Mouse (Mus musculus): ENCODE measurements at regions not wholly inside any gene's neighbourhood (a gene's known extent, or its start where the extent isn't known, plus 50 kb on each side); places are given as distances from the start of the nearest gene placed in this dataset.

DNA sequence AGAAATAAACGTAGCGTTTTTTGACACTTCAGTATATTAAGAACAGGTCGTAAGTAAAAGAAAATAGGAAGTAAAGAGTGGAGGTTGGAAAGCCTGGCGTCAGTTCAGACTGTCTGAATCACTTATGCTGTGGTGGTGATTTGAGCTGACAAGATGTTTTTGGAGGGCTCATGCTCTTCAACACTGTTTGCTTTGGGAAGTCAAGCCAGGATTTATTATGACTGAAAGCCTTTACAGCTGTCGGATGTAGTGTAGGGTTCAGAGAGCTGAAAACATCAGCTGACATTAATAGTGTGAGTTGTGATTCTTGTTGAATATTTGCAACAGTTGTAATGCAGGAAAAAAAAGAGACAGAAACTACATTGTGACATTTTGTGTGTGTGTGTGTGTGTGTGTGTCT, 1062.9 kb upstream of the 4930412O13Rik start:
- H3K36me3 ChIP-seq (ENCODE audit: control insufficient read depth, insufficient read depth, low read length) = no peaks in the 10 kb centered on the region
- H3K9me3 ChIP-seq (ENCODE audit: control insufficient read depth, low read length) = no peaks in the 10 kb centered on the region
- no peak overlapping the region for H3K4me2 ChIP-seq (ENCODE audit: low read depth, low read length)
- H3K9ac ChIP-seq (ENCODE audit: low read length) = no peak overlapping the region
- H3K27me3 ChIP-seq (ENCODE audit: control insufficient read depth, insufficient read depth, low read depth, low read length) = no peaks in the 10 kb centered on the region
- H3K27ac ChIP-seq (ENCODE audit: low read length) = no peak overlapping the region
- no peak overlapping the region for H3K4me3 ChIP-seq (ENCODE audit: low read length)
- 19% methylated on average over 5 of the region's 5 CpGs for WGBS
- H3K4me1 ChIP-seq (replicated peaks; ENCODE audit: control insufficient read depth, insufficient read depth, low read length) = 0 out of 2 replicates have a peak, but pooled peaks cover 3% of the 10 kb centered on the region
- ATAC-seq (ENCODE audit: low read depth) = peak; percentile 69

DNA sequence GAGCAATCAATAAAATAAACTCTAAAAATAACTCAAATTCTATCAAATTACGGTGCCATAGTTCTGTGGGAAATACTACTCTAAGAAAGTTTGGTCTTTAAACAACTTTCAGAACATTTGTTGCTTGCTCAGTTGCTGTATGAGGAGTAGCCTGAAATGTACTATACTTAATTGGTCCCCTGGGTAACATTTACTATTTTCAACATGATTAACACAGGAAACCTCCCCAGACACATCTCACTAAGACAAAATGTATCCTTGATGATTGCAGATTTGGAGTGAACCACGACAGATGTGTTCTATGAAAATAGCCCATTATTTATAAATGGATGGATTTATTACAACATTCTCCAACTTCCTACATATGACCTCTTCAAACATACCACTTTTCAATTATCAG, 1055.6 kb upstream of the 4930412O13Rik start:
- Histone ChIP-seq H3K9ac (ENCODE audit: low read length) (no peak overlapping the region), H3K4me1 (replicated peaks; ENCODE audit: control insufficient read depth, insufficient read depth, low read length) (no peaks in the 10 kb centered on the region), H3K27ac (ENCODE audit: low read length) (no peak overlapping the region), H3K4me3 (ENCODE audit: low read length) (no peak overlapping the region), H3K4me2 (ENCODE audit: low read depth, low read length) (no peak overlapping the region), H3K27me3 (ENCODE audit: control insufficient read depth, insufficient read depth, low read depth, low read length) (no peaks in the 10 kb centered on the region), H3K9me3 (ENCODE audit: control insufficient read depth, low read length) (no peaks in the 10 kb centered on the region), H3K36me3 (ENCODE audit: control insufficient read depth, insufficient read depth, low read length) (no peaks in the 10 kb centered on the region)
- 54% methylated on average over 2 of the region's 2 CpGs for WGBS
- ATAC-seq (ENCODE audit: low read depth) = no peak

Data from lung, embryonic 16.5 days (tissue).